Mouse (Mus musculus): ENCODE results near the gene Methig1. TPM values are rescaled to one million over a fixed set of nuclear protein-coding genes. Genes with fewer than 3 reads are reported as not detected.
A peak's percentile ranks its signal among the peaks of the same experiment; 100 is the strongest.
"Not testable (repeated sequence)": the region's sequence is repeated elsewhere in the genome, so short reads cannot be mapped to it uniquely, and the experiment has no call there.

Methig1 gene
- polyA plus RNA-seq, 1 experiment, result not detected

DNA sequence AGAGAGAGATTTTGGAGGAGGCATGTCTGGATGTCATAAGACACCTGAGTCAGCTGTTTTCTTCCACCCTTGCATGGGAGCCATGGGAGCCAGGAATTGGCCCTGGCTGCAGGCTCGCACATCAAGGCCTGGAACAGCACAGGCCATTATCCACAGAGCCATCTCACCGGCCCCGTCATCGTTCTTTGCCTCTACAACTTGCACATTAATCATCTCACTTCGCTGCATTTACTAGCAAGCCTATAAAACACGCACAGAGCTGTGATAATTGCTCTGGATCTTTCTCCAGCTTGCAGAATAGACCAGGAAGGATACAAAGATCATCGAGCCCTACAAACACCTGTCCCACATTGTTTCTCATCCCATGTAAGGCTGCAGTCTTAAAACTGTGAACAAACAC is 22.2 kb upstream of the Methig1 start:
- no peak overlapping the region for H3K4me3 ChIP-seq (ENCODE audit: low read depth, low read length)
- no peak overlapping the region for H3K27ac ChIP-seq (ENCODE audit: insufficient read depth, low read depth, low read length)
- H3K4me1 ChIP-seq (ENCODE audit: control insufficient read depth, insufficient read depth, insufficient read length, low read length), result no peaks in the 10 kb centered on the region
- TF ChIP-seq POLR2A (IDR thresholded peaks at IDR 0.05; ENCODE audit: low read depth, low read length) (no peak), CTCF (IDR thresholded peaks at IDR 0.05; ENCODE audit: extremely low read depth, insufficient read length, insufficient replicate concordance, low read depth, low read length) (no peak)
- H3K36me3 ChIP-seq (ENCODE audit: control insufficient read depth, insufficient read depth, low read length), result no peaks in the 10 kb centered on the region
- 63% methylated on average over 7 of the region's 7 CpGs for WGBS
- no peaks in the 10 kb centered on the region for H3K27me3 ChIP-seq (ENCODE audit: control insufficient read depth, insufficient read depth, low read length)

DNA sequence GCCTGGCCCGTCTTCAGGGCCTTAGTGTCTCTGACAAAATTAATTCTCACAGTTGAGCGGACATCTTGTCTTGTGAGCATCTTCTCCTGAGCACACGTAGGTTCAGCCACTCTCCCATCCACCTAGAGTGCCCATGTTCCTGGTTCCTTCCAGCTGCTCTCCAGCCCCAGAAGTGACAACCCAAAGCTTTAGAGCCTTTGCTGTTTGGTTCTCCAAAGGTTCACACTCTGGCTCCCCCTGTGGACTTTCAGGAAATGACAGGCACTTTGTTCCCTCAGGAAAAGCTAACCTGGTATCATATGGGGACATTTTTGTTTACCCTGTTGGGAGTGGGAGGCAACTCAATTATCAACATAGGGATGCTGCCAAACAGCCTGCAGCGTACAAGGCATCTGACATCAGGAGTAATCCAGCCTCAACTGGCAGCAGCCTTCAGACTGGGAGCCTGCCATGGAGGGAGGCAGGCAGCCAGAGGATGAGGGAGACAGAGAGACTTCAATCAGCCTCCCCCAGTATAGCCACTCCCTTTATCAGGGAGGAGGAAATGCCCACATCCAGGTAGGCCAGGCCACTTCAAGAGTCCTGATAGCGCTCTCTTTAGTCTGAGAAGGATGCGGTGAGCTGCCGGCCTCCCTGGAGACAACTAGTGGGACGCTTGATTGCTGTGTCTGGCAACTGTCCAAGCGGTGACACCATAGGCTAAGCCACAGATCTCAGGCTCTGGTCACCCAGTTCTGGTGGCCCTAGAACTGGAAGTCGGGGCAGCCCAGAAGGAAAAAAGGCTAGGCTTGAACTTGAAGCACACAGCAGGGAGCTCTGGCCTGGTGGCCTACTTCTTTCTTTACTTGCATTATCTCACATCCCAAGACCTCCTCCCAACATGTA is 20.6 kb upstream of the Methig1 start:
- 50% methylated on average over 3 of the region's 10 CpGs for WGBS
- H3K4me3 ChIP-seq (ENCODE audit: low read depth, low read length); H3K27me3 ChIP-seq (ENCODE audit: control insufficient read depth, insufficient read depth, low read length); H3K36me3 ChIP-seq (ENCODE audit: control insufficient read depth, insufficient read depth, low read length); H3K27ac ChIP-seq (ENCODE audit: insufficient read depth, low read depth, low read length); H3K4me1 ChIP-seq (ENCODE audit: control insufficient read depth, insufficient read depth, insufficient read length, low read length): not testable (repeated sequence)

GRCm38 (mm10) chr15:100334629-100335028 is 18.3 kb upstream of the Methig1 start, which contains the start of gene Mettl7a3:
Gene Mettl7a3 (plus strand): TSS chr15:100334929.
- TF ChIP-seq CTCF (IDR thresholded peaks at IDR 0.05; ENCODE audit: extremely low read depth, insufficient read length, insufficient replicate concordance, low read depth, low read length) (no peak), POLR2A (IDR thresholded peaks at IDR 0.05; ENCODE audit: low read depth, low read length) (no peak)
- H3K4me1 ChIP-seq (ENCODE audit: control insufficient read depth, insufficient read depth, insufficient read length, low read length), result 0 out of 2 replicates have a peak, but pooled peaks cover 1% of the 10 kb centered on the region
- H3K4me3 ChIP-seq (ENCODE audit: low read depth, low read length), result no peak within 1 kb of the TSS
- no peaks in the 10 kb centered on the region for H3K36me3 ChIP-seq (ENCODE audit: control insufficient read depth, insufficient read depth, low read length)
- 79% methylated on average over 10 of the region's 10 CpGs for WGBS
- H3K27ac ChIP-seq (ENCODE audit: insufficient read depth, low read depth, low read length), result no peak within 1 kb of the TSS
- H3K27me3 ChIP-seq (ENCODE audit: control insufficient read depth, insufficient read depth, low read length), result no peaks in the 10 kb centered on the region

DNA sequence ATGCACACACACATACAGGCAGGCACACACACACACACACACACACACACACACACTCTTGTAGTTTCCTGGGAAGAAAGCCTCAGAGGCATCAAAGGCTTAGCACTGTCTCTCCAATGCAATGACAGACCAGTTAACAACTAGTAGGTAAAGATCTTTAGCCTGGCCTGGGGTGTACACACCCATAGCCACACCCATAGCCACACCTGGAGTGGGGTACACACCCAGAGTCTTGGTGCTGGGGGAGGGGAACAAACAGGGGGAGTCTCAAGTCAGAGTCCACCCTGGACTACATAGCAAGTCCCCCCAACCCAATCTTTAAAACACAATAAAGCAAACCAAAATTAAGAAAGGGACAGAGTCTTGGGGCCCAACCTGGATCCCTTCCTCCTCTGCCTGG is 15.6 kb upstream of the Methig1 start:
- H3K4me3 ChIP-seq (ENCODE audit: low read depth, low read length); H3K27ac ChIP-seq (ENCODE audit: insufficient read depth, low read depth, low read length); H3K36me3 ChIP-seq (ENCODE audit: control insufficient read depth, insufficient read depth, low read length); H3K27me3 ChIP-seq (ENCODE audit: control insufficient read depth, insufficient read depth, low read length); H3K4me1 ChIP-seq (ENCODE audit: control insufficient read depth, insufficient read depth, insufficient read length, low read length): not testable (repeated sequence)

DNA sequence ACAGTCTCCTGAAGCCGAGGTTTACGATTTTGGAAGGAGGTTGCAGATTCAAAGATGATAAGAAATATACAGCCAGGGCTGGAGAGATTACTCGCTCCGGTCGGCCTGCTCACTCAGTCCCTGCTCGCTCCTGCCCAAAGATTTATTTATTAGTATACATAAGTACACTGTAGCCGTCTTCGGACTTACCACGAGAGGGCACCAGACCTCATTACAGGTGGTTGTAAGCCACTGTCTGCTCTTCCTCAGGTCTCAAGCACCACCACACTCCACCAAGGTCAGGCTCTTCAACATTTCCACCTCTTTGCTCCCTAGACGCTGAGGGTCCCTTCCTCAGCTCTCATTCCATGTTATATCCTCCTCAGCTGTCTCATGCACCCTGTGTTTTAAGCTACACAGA is 15.1 kb upstream of the Methig1 start:
- H3K36me3 ChIP-seq (ENCODE audit: control insufficient read depth, insufficient read depth, low read length); H3K27ac ChIP-seq (ENCODE audit: insufficient read depth, low read depth, low read length); H3K4me1 ChIP-seq (ENCODE audit: control insufficient read depth, insufficient read depth, insufficient read length, low read length); H3K27me3 ChIP-seq (ENCODE audit: control insufficient read depth, insufficient read depth, low read length); H3K4me3 ChIP-seq (ENCODE audit: low read depth, low read length): not testable (repeated sequence)
- TF ChIP-seq CTCF (IDR thresholded peaks at IDR 0.05; ENCODE audit: extremely low read depth, insufficient read length, insufficient replicate concordance, low read depth, low read length), result peak; percentile 11; the same call in 1 of the 2 replicates
- 7% methylated on average over 10 of the region's 10 CpGs for WGBS

DNA sequence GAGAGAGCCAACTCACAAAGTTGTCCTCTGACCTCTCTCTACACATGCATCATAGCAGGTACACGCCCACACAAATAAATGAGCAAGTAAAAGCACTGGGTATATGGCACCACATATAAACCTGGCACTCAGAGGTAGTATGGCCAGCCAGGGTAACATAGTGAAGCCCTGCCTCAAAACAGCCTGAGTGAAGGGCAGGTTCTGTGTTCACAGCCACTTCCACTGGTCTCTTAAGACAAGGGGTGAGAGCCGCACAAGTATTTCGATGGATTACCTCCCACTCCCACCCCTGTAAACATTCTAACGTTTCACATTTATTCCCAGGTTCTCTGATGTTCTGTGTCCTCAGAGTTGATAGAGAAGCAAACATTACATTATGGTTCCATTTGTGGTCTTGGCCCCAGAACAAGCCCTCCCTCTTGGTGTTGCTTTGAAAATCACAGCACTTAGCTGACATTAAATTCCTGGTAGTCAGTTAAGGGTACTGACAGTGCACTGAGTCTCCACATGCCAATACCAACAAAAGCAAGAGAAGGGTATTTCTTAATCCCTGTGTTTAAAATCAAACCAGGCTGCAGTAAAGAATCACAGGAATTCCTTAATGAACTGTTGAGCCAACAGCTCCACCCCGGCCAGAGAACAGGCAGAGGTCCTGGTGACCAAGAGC is 11.5 kb upstream of the Methig1 start:
- 69% methylated on average over 5 of the region's 5 CpGs for WGBS
- H3K27ac ChIP-seq (ENCODE audit: insufficient read depth, low read depth, low read length); H3K27me3 ChIP-seq (ENCODE audit: control insufficient read depth, insufficient read depth, low read length); H3K4me3 ChIP-seq (ENCODE audit: low read depth, low read length); H3K36me3 ChIP-seq (ENCODE audit: control insufficient read depth, insufficient read depth, low read length); H3K4me1 ChIP-seq (ENCODE audit: control insufficient read depth, insufficient read depth, insufficient read length, low read length): not testable (repeated sequence)

GRCm38 (mm10) chr15:100345484-100345883 is 7.5 kb upstream of the Methig1 start:
- no peak overlapping the region for H3K27ac ChIP-seq (ENCODE audit: insufficient read depth, low read depth, low read length)
- H3K4me1 ChIP-seq (ENCODE audit: control insufficient read depth, insufficient read depth, insufficient read length, low read length), result no peaks in the 10 kb centered on the region
- H3K27me3 ChIP-seq (ENCODE audit: control insufficient read depth, insufficient read depth, low read length), result peaks cover 6% of the 10 kb centered on the region
- no peaks in the 10 kb centered on the region for H3K36me3 ChIP-seq (ENCODE audit: control insufficient read depth, insufficient read depth, low read length)
- no peak overlapping the region for H3K4me3 ChIP-seq (ENCODE audit: low read depth, low read length)
- TF ChIP-seq CTCF (IDR thresholded peaks at IDR 0.05; ENCODE audit: extremely low read depth, insufficient read length, insufficient replicate concordance, low read depth, low read length) (no peak), POLR2A (IDR thresholded peaks at IDR 0.05; ENCODE audit: low read depth, low read length) (no peak)
